Mouse (Mus musculus) heart, adult 2 months (tissue): ENCODE measurements around the gene Rwdd2a. TPM values are rescaled to one million over a fixed set of nuclear protein-coding genes. Genes with fewer than 3 reads are reported as not detected.

Experiments
- DNase-seq, 2 experiments: peaks; one replicate each; pipeline ENCODE4 v3.0.0; 2021
- H3K27ac ChIP-seq: fragments of 200-600 bp; 2 replicates; pipeline ENCODE4 v1.8.1; 2022
- H3K27me3 ChIP-seq: fragments of 200-500 bp; 2 replicates; pipeline ENCODE4 v1.6.1; 2012; ENCODE audit warnings: mild to moderate bottlenecking, low read length, inconsistent platforms, mixed read lengths; ENCODE audit not compliant: control insufficient read depth, insufficient read depth
- H3K36me3 ChIP-seq: fragments of 200-500 bp; 2 replicates; pipeline ENCODE4 v1.6.1; 2012; ENCODE audit warnings: low read length, inconsistent platforms; ENCODE audit not compliant: control insufficient read depth, insufficient read depth
- H3K4me1 ChIP-seq: fragments of 200-500 bp; 2 replicates; pipeline ENCODE4 v1.6.1; 2011; ENCODE audit warnings: low read length; ENCODE audit not compliant: control insufficient read depth, insufficient read depth
- H3K4me3 ChIP-seq: fragments of 200-600 bp; 2 replicates; pipeline ENCODE4 v1.8.1; 2022
- H3K79me2 ChIP-seq: fragments of 200-500 bp; replicated peaks from 2 replicates; pipeline ENCODE4 v1.6.1; 2012; ENCODE audit warnings: mild to moderate bottlenecking, inconsistent platforms, low read length, moderate library complexity, mixed read lengths; ENCODE audit not compliant: control insufficient read depth, insufficient read depth
- H3K9ac ChIP-seq: fragments of 200-500 bp; 2 replicates; pipeline ENCODE4 v1.6.1; 2012; ENCODE audit warnings: low read depth, mild to moderate bottlenecking, control low read depth, inconsistent platforms, low read length, mixed read lengths
- CTCF ChIP-seq: fragments of 200-600 bp; IDR thresholded peaks from 2 replicates; pipeline ENCODE4 v1.8.1; 2022; ENCODE audit warnings: antibody characterized with exemption, mild to moderate bottlenecking, moderate library complexity
- EP300 ChIP-seq: fragments of 200-500 bp; IDR thresholded peaks from 2 replicates; pipeline ENCODE4 v1.6.1; 2011; ENCODE audit warnings: low read depth, low read length, control low read depth; ENCODE audit not compliant: insufficient read depth
- POLR2A ChIP-seq: fragments of 200-500 bp; IDR thresholded peaks from 2 replicates; pipeline ENCODE4 v1.6.1; 2011; ENCODE audit warnings: mild to moderate bottlenecking, low read depth, low read length, control low read depth; ENCODE audit not compliant: insufficient read depth
- WGBS: fragments of 180-500 bp; shearing (Covaris S2); methylation state at CpG from one replicate; pipeline ENCODE4 v1.1.7; 2018; 5-methylcytosine and 5-hydroxymethylcytosine counted together
- intact Hi-C: fragments of 180-260 bp; cut with DNase I; formaldehyde crosslinking; loops from one replicate; pipeline ENCODE4 v1.15.1; 2025
- polyA plus RNA-seq: library from polyadenylated mRNA; depleted of rRNA; stranded (reverse); fragments of >200 nt; gene quantifications from 2 replicates; pipeline ENCODE4 v1.2.3, GENCODE M21; 2012
- total RNA-seq, 2 experiments: library from RNA; stranded (reverse); gene quantifications; 2 replicates each; pipeline ENCODE4 v1.2.3; 2021

Gene Rwdd2a
- total and polyA plus RNA-seq, 3 experiments, result 0.27 to 0.86 (median 0.47) TPM

- intact Hi-C loops, result no loop called here
- TF ChIP-seq POLR2A (no peak), CTCF (no peak), EP300 (no peak)
- WGBS, result 75% methylated on average over 5 of the region's 5 CpGs
- H3K79me2 ChIP-seq, result no peaks in the 10 kb centered on the region
- DNase-seq, result no peak
- peaks cover 2% of the 10 kb centered on the region; the same call in 1 of the 2 replicates for H3K36me3 ChIP-seq
- H3K27ac ChIP-seq, result no peak overlapping the region
- no peak overlapping the region for H3K4me3 ChIP-seq
- no peak overlapping the region for H3K9ac ChIP-seq
- no peaks in the 10 kb centered on the region for H3K4me1 ChIP-seq
- no peaks in the 10 kb centered on the region for H3K27me3 ChIP-seq
Measured at GRCm38 (mm10) chr9:86549637-86550162, 22.1 kb upstream of the Rwdd2a start.

GRCm38 (mm10) chr9:86550717-86551116 is 21.1 kb upstream of the Rwdd2a start:
- no peaks in the 10 kb centered on the region for H3K27me3 ChIP-seq
- H3K4me1 ChIP-seq, result no peaks in the 10 kb centered on the region
- no peak for TF ChIP-seq CTCF
- no peak for TF ChIP-seq EP300
- no peak for TF ChIP-seq POLR2A
- DNase-seq, result no peak
- 89% methylated on average over 3 of the region's 3 CpGs for WGBS
- H3K79me2 ChIP-seq, result no peaks in the 10 kb centered on the region
- no peak overlapping the region for H3K4me3 ChIP-seq
- intact Hi-C loops, result no loop called here
- no peak overlapping the region for H3K27ac ChIP-seq
- no peak overlapping the region for H3K9ac ChIP-seq
- H3K36me3 ChIP-seq, result peaks cover 2% of the 10 kb centered on the region; the same call in 1 of the 2 replicates

- Histone ChIP-seq H3K27me3 (no peaks in the 10 kb centered on the region), H3K36me3 (no peaks in the 10 kb centered on the region; the same call in 1 of the 2 replicates), H3K79me2 (no peaks in the 10 kb centered on the region), H3K9ac (no peak overlapping the region), H3K27ac (no peak overlapping the region), H3K4me3 (no peak overlapping the region), H3K4me1 (no peaks in the 10 kb centered on the region)
- no peak for TF ChIP-seq POLR2A
- no peak for TF ChIP-seq CTCF
- TF ChIP-seq EP300, result no peak
- intact Hi-C loops, result no loop called here
- no peak for DNase-seq
- 79% methylated on average over 9 of the region's 9 CpGs for WGBS
Measured at GRCm38 (mm10) chr9:86553886-86554285, 17.9 kb upstream of the Rwdd2a start.

GRCm38 (mm10) chr9:86554641-86555040 is 17.1 kb upstream of the Rwdd2a start:
- H3K27ac ChIP-seq, result no peak overlapping the region
- 90% methylated on average over 4 of the region's 4 CpGs for WGBS
- H3K9ac ChIP-seq, result no peak overlapping the region
- H3K27me3 ChIP-seq, result no peaks in the 10 kb centered on the region
- H3K4me3 ChIP-seq, result no peak overlapping the region
- TF ChIP-seq POLR2A (no peak), EP300 (no peak), CTCF (no peak)
- no peak for DNase-seq
- H3K4me1 ChIP-seq, result no peaks in the 10 kb centered on the region
- no peaks in the 10 kb centered on the region for H3K79me2 ChIP-seq
- intact Hi-C loops, result no loop called here
- H3K36me3 ChIP-seq, result no peaks in the 10 kb centered on the region; the same call in 1 of the 2 replicates

GRCm38 (mm10) chr9:86560543-86560942 is 11.2 kb upstream of the Rwdd2a start:
- intact Hi-C loops, result no loop called here

GRCm38 (mm10) chr9:86569314-86569910 is 2.4 kb upstream of the Rwdd2a start:
- no peak overlapping the region for H3K9ac ChIP-seq
- H3K27ac ChIP-seq, result no peak overlapping the region
- no peaks in the 10 kb centered on the region for H3K27me3 ChIP-seq
- WGBS, result 55% methylated on average over 3 of the region's 3 CpGs
- DNase-seq, result no peak
- H3K4me3 ChIP-seq, result no peak overlapping the region
- no peaks in the 10 kb centered on the region for H3K36me3 ChIP-seq
- H3K79me2 ChIP-seq, result no peaks in the 10 kb centered on the region
- TF ChIP-seq EP300, result no peak
- no peak for TF ChIP-seq CTCF
- H3K4me1 ChIP-seq, result peaks cover 4% of the 10 kb centered on the region
- intact Hi-C loops, result loop anchor here (5.0 kb wide), 1 partner anchor 52 kb away; no protein-coding TSS in a partner anchor

More at GRCm38 (mm10) chr9:86560543-86560942, 11.2 kb upstream of the Rwdd2a start:
- H3K36me3 ChIP-seq, result no peaks in the 10 kb centered on the region; the same call in 1 of the 2 replicates
- WGBS, result 74% methylated on average over 3 of the region's 3 CpGs
- no peaks in the 10 kb centered on the region for H3K79me2 ChIP-seq
- no peaks in the 10 kb centered on the region for H3K4me1 ChIP-seq
- no peak overlapping the region for H3K9ac ChIP-seq
- TF ChIP-seq EP300 (no peak), POLR2A (no peak), CTCF (no peak)
- H3K27me3 ChIP-seq, result no peaks in the 10 kb centered on the region
- no peak overlapping the region for H3K4me3 ChIP-seq
- no peak overlapping the region for H3K27ac ChIP-seq
- no peak for DNase-seq
